Mouse (Mus musculus) heart, embryonic 10.5 days (tissue): ENCODE measurements around the gene Ankrd60. TPM values are rescaled to one million over a fixed set of nuclear protein-coding genes. Genes with fewer than 3 reads are reported as not detected.

ENCODE experiments used
- DNase-seq: peaks from one replicate; pipeline ENCODE4 v3.0.0-alpha.2; 2017; ENCODE audit warnings: low spot score
- H3K27ac ChIP-seq: fragments of 300-500 bp; sonication (generic); 2 replicates; pipeline ENCODE4 v1.5.1; 2016; ENCODE audit warnings: mild to moderate bottlenecking
- H3K27me3 ChIP-seq: fragments of 300-500 bp; sonication (generic); 2 replicates; pipeline ENCODE4 v1.6.1; 2016; ENCODE audit warnings: mild to moderate bottlenecking; ENCODE audit not compliant: poor library complexity, insufficient read depth, severe bottlenecking
- H3K36me3 ChIP-seq: fragments of 300-500 bp; sonication (generic); 2 replicates; pipeline ENCODE4 v1.6.1; 2016; ENCODE audit warnings: mild to moderate bottlenecking, moderate library complexity
- H3K4me1 ChIP-seq: fragments of 300-500 bp; sonication (generic); 2 replicates; pipeline ENCODE4 v1.6.1; 2016; ENCODE audit warnings: mild to moderate bottlenecking
- H3K4me3 ChIP-seq: fragments of 300-500 bp; sonication (generic); 2 replicates; pipeline ENCODE4 v1.5.1; 2016; ENCODE audit warnings: mild to moderate bottlenecking, moderate library complexity
- H3K9me3 ChIP-seq: fragments of 300-500 bp; sonication (generic); 2 replicates; pipeline ENCODE4 v1.6.1; 2016; ENCODE audit warnings: mild to moderate bottlenecking, moderate library complexity
- WGBS: fragments of 180-500 bp; shearing (Covaris S2); methylation state at CpG from one replicate; pipeline ENCODE4 v1.1.7; 2016; 5-methylcytosine and 5-hydroxymethylcytosine counted together
- polyA plus RNA-seq: library from polyadenylated mRNA; unstranded; fragments of >200 nt; fragmentation: Nextera tagmentation; extraction: Ambion mirVana; gene quantifications from 2 replicates; pipeline ENCODE4 v1.2.1, GENCODE M21; 2016

The Ankrd60 gene
- polyA plus RNA-seq, 1 experiment from 2014 or later = not detected

- Histone ChIP-seq H3K9me3 (no peaks in the 10 kb centered on the region), H3K27ac (no peak overlapping the region), H3K4me1 (0 out of 2 replicates have a peak, but pooled peaks cover 3% of the 10 kb centered on the region), H3K27me3 (no peaks in the 10 kb centered on the region), H3K4me3 (no peak overlapping the region), H3K36me3 (peaks cover 15% of the 10 kb centered on the region; the same call in 1 of the 2 replicates)
- peak; percentile 73 for DNase-seq
- WGBS = 63% methylated on average over 10 of the region's 10 CpGs
Measured at GRCm38 (mm10) chr2:173595374-173595781, 17.2 kb upstream of the Ankrd60 start.

- no peaks in the 10 kb centered on the region for H3K27me3 ChIP-seq
- no peaks in the 10 kb centered on the region for H3K9me3 ChIP-seq
- peaks cover 16% of the 10 kb centered on the region for H3K36me3 ChIP-seq
- WGBS = 69% methylated on average over 11 of the region's 11 CpGs
- H3K27ac ChIP-seq = no peak overlapping the region
- H3K4me3 ChIP-seq = no peak overlapping the region
- DNase-seq = no peak
- 0 out of 2 replicates have a peak, but pooled peaks cover 3% of the 10 kb centered on the region for H3K4me1 ChIP-seq
Measured at GRCm38 (mm10) chr2:173594313-173595063, 16.3 kb upstream of the Ankrd60 start.

- WGBS = 62% methylated on average over 4 of the region's 4 CpGs
- H3K4me1 ChIP-seq = 0 out of 2 replicates have a peak, but pooled peaks cover 3% of the 10 kb centered on the region
- DNase-seq = no peak
- H3K9me3 ChIP-seq = no peaks in the 10 kb centered on the region
- H3K27me3 ChIP-seq = no peaks in the 10 kb centered on the region
- H3K27ac ChIP-seq = no peak overlapping the region
- no peak overlapping the region for H3K4me3 ChIP-seq
- peaks cover 16% of the 10 kb centered on the region for H3K36me3 ChIP-seq
Measured at GRCm38 (mm10) chr2:173593841-173594240, 15.7 kb upstream of the Ankrd60 start.

GRCm38 (mm10) chr2:173592781-173593180 lies 14.6 kb upstream of the Ankrd60 start:
- no peak overlapping the region for H3K4me3 ChIP-seq
- no peak overlapping the region for H3K27ac ChIP-seq
- DNase-seq = no peak
- H3K9me3 ChIP-seq = no peaks in the 10 kb centered on the region
- no peaks in the 10 kb centered on the region for H3K27me3 ChIP-seq
- peaks cover 20% of the 10 kb centered on the region for H3K36me3 ChIP-seq
- 72% methylated on average over 9 of the region's 9 CpGs for WGBS
- 0 out of 2 replicates have a peak, but pooled peaks cover 3% of the 10 kb centered on the region for H3K4me1 ChIP-seq

- Histone ChIP-seq H3K4me1 (peaks cover 13% of the 10 kb centered on the region), H3K9me3 (no peaks in the 10 kb centered on the region), H3K27me3 (peaks cover 37% of the 10 kb centered on the region), H3K36me3 (peaks cover 22% of the 10 kb centered on the region), H3K27ac (no peak overlapping the region), H3K4me3 (no peak overlapping the region)
- DNase-seq = no peak
- WGBS = 89% methylated on average over 5 of the region's 5 CpGs
Measured at GRCm38 (mm10) chr2:173587411-173587810, 9.2 kb upstream of the Ankrd60 start.

- Histone ChIP-seq H3K4me3 (peak overlapping the region; percentile 59), H3K9me3 (no peaks in the 10 kb centered on the region), H3K27me3 (peaks cover 39% of the 10 kb centered on the region), H3K36me3 (peaks cover 18% of the 10 kb centered on the region), H3K4me1 (peaks cover 13% of the 10 kb centered on the region), H3K27ac (0 out of 2 replicates have a peak overlapping the region, but pooled peaks have one; percentile 10)
- DNase-seq = peak; percentile 87
- under 1% methylated on average over 68 of the region's 68 CpGs for WGBS
Measured at GRCm38 (mm10) chr2:173586118-173586968, 8.2 kb upstream of the Ankrd60 start.

GRCm38 (mm10) chr2:173585387-173586117 lies 7.4 kb upstream of the Ankrd60 start:
- WGBS = under 1% methylated on average over 54 of the region's 54 CpGs
- peak overlapping the region; percentile 59 for H3K4me3 ChIP-seq
- peaks cover 39% of the 10 kb centered on the region for H3K27me3 ChIP-seq
- peaks cover 16% of the 10 kb centered on the region; the same call in 1 of the 2 replicates for H3K36me3 ChIP-seq
- peak overlapping the region; percentile 22; the same call in 1 of the 2 replicates for H3K27ac ChIP-seq
- H3K4me1 ChIP-seq = peaks cover 13% of the 10 kb centered on the region
- H3K9me3 ChIP-seq = no peaks in the 10 kb centered on the region
- no peak for DNase-seq

- Histone ChIP-seq H3K36me3 (peaks cover 13% of the 10 kb centered on the region; the same call in 1 of the 2 replicates), H3K27me3 (peaks cover 41% of the 10 kb centered on the region)
- no peak for DNase-seq
Measured at GRCm38 (mm10) chr2:173584361-173584760, 6.2 kb upstream of the Ankrd60 start.

GRCm38 (mm10) chr2:173583455-173583854 lies 5.3 kb upstream of the Ankrd60 start:
- Histone ChIP-seq H3K27me3 (peaks cover 43% of the 10 kb centered on the region), H3K4me1 (peaks cover 15% of the 10 kb centered on the region), H3K9me3 (no peaks in the 10 kb centered on the region), H3K36me3 (peaks cover 10% of the 10 kb centered on the region; the same call in 1 of the 2 replicates), H3K4me3 (no peak overlapping the region), H3K27ac (no peak overlapping the region)
- WGBS = 42% methylated on average over 5 of the region's 5 CpGs
- no peak for DNase-seq

More at GRCm38 (mm10) chr2:173584361-173584760, 6.2 kb upstream of the Ankrd60 start:
- Histone ChIP-seq H3K4me1 (peaks cover 13% of the 10 kb centered on the region), H3K27ac (no peak overlapping the region), H3K9me3 (no peaks in the 10 kb centered on the region), H3K4me3 (no peak overlapping the region)
- WGBS = 34% methylated on average over 15 of the region's 15 CpGs

- H3K4me3 ChIP-seq = no peak overlapping the region
Measured at GRCm38 (mm10) chr2:173582903-173583302, 4.7 kb upstream of the Ankrd60 start.

GRCm38 (mm10) chr2:173581096-173581495 lies 2.9 kb upstream of the Ankrd60 start:
- H3K36me3 ChIP-seq = no peaks in the 10 kb centered on the region
- peaks cover 17% of the 10 kb centered on the region for H3K4me1 ChIP-seq
- peaks cover 50% of the 10 kb centered on the region for H3K27me3 ChIP-seq
- H3K9me3 ChIP-seq = no peaks in the 10 kb centered on the region
- H3K27ac ChIP-seq = no peak overlapping the region
- DNase-seq = no peak
- H3K4me3 ChIP-seq = no peak overlapping the region

More at GRCm38 (mm10) chr2:173582903-173583302, 4.7 kb upstream of the Ankrd60 start:
- Histone ChIP-seq H3K27me3 (peaks cover 43% of the 10 kb centered on the region), H3K36me3 (peaks cover 10% of the 10 kb centered on the region; the same call in 1 of the 2 replicates), H3K27ac (no peak overlapping the region), H3K9me3 (no peaks in the 10 kb centered on the region), H3K4me1 (peaks cover 20% of the 10 kb centered on the region)
- DNase-seq = no peak
- WGBS = 77% methylated on average over 3 of the region's 3 CpGs

- H3K36me3 ChIP-seq = no peaks in the 10 kb centered on the region
- no peak for DNase-seq
- H3K4me3 ChIP-seq = peak overlapping the region; percentile 69
- peaks cover 42% of the 10 kb centered on the region for H3K27me3 ChIP-seq
- 33% methylated on average over 8 of the region's 8 CpGs for WGBS
- peak overlapping the region; percentile 79; the same call in 1 of the 2 replicates for H3K27ac ChIP-seq
- H3K9me3 ChIP-seq = no peaks in the 10 kb centered on the region
- peaks cover 10% of the 10 kb centered on the region for H3K4me1 ChIP-seq
Measured at GRCm38 (mm10) chr2:173578595-173578994, 430 bp upstream of the Ankrd60 start.
